Mouse (Mus musculus) ovary, postnatal 36 days (tissue): ENCODE results near the gene Angptl1.

Experiments used
- DNase-seq: peaks from one replicate; pipeline ENCODE4 v3.0.0; 2022; ENCODE audit warnings: low spot score, mixed read lengths

Gene Angptl1

DNA sequence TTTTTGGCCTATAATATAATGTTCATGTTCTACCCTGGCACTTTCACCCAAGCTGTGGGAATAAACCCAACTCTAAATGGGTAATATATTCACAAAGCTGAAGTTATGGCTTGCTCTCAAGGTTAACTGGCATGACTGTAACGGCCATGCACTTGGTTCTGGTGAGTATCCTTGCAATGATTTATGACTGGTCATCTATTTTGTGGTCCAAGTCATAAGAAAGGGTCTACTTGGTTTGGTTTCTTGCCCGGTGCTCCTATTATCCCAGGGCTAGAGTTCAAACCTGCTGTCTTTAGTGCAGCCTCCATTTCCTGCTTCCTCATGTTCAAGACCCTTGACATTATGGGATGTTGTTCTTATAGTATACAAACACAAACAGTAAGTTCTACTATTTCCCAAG lies 46.4 kb downstream of the Angptl1 start:
- no peak for DNase-seq

GRCm38 (mm10) chr1:156885879-156886278 lies 47.5 kb downstream of the Angptl1 start:
- no peak for DNase-seq

GRCm38 (mm10) chr1:156888830-156889229 lies 50.5 kb downstream of the Angptl1 start:
- DNase-seq: no peak

DNA sequence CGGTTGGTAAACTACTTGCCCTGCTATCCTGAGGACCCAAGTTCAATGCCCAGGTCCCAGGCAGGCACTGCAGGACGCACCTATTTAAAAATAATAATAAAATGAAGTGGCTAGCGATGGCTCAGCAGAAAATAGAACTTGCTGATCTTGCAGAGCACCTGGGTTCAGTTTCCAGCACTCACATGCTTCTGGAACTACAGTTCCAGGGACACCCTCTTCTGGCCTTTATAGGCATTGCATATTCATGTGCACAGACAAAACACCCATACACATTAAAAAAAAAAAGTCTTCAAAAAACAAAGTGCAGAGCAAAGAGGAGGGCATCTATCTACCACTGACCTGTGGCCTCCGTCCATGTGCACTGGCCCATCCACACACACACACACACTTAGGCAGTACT lies 53.2 kb downstream of the Angptl1 start:
- no peak for DNase-seq

DNA sequence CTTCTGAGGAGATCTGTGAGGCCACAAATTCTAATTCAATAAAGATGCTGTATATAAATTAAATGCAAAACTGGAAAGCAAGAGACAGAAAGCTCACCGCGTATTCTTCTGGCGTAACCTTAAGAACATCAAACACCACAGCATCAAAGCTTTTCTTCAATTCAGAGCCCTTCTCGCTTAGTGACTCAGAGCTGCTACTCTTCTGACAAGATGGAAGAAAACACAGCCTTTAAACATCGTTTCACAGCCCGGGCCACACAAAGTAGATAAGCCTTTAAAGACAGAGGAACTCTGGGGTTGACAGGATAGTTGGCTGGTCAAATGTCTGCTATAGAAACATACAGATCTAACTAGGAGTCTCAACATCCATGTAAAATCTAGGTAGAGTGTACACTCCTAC lies 63.3 kb downstream of the Angptl1 start:
- no peak for DNase-seq

- no peak for DNase-seq
Measured at GRCm38 (mm10) chr1:156903899-156904298, 65.5 kb downstream of the Angptl1 start.

GRCm38 (mm10) chr1:156905660-156906059 lies 67.3 kb downstream of the Angptl1 start:
- no peak for DNase-seq

DNA sequence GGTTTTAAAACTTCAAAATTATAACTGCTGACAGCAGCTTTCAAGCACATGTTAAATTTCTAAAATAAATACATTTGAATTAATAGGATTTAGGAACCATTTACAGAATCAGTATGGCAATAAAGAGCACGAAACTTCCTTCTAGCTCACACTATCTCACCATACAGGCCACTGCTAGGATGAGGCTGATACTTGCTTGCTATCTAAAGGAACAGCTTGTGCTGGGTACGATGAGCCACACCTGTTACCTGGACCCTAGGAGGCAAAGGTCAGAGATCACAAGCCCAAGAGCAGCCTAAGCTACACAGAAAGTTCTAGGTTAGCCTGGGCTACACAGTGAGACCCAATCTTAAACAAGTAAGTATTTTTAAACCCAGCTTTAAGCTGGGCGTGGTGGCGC lies 70.9 kb downstream of the Angptl1 start:
- DNase-seq: no peak

GRCm38 (mm10) chr1:156909866-156910265 lies 71.5 kb downstream of the Angptl1 start:
- no peak for DNase-seq
